Mouse (Mus musculus) forebrain, postnatal 0 days (tissue): Measurements from ENCODE around the gene Cped1. TPM values are rescaled to one million over a fixed set of nuclear protein-coding genes. Genes with fewer than 3 reads are reported as not detected.
A peak's percentile ranks its signal among the peaks of the same experiment; 100 is the strongest.

Experiments used
- ATAC-seq: fragments of 200-750 bp; cut with Nextera tagmentation; 2 replicates; pipeline ENCODE4 v1.8.0; 2017; ENCODE audit warnings: mild to moderate bottlenecking, moderate library complexity
- DNase-seq: peaks from one replicate; pipeline ENCODE4 v3.0.0-alpha.2; 2015
- H3K27ac ChIP-seq: fragments of 300-500 bp; sonication (generic); 2 replicates; pipeline ENCODE4 v1.5.1; 2014; ENCODE audit warnings: low read depth, mild to moderate bottlenecking, antibody characterized with exemption, low read length, moderate library complexity, mixed read lengths
- H3K27me3 ChIP-seq: fragments of 300-500 bp; sonication (generic); 2 replicates; pipeline ENCODE4 v1.6.1; 2014; ENCODE audit warnings: mild to moderate bottlenecking, low read length, mixed read lengths; ENCODE audit not compliant: insufficient read depth
- H3K36me3 ChIP-seq: fragments of 300-500 bp; sonication (generic); 2 replicates; pipeline ENCODE4 v1.6.1; 2014; ENCODE audit warnings: mild to moderate bottlenecking, moderate library complexity; ENCODE audit not compliant: insufficient read depth
- H3K4me1 ChIP-seq: fragments of 300-500 bp; sonication (generic); 2 replicates; pipeline ENCODE4 v1.6.1; 2014; ENCODE audit warnings: antibody characterized with exemption; ENCODE audit not compliant: insufficient read depth
- H3K4me2 ChIP-seq: fragments of 300-500 bp; sonication (generic); 2 replicates; pipeline ENCODE4 v1.6.1; 2014; ENCODE audit warnings: low read depth, mild to moderate bottlenecking, moderate library complexity
- H3K4me3 ChIP-seq: fragments of 300-500 bp; sonication (generic); 2 replicates; pipeline ENCODE4 v1.5.1; 2014; ENCODE audit warnings: low read depth, low read length, mixed read lengths
- H3K9ac ChIP-seq: fragments of 300-500 bp; sonication (generic); 2 replicates; pipeline ENCODE4 v1.6.1; 2014; ENCODE audit warnings: mild to moderate bottlenecking
- H3K9me3 ChIP-seq: fragments of 300-500 bp; sonication (generic); 2 replicates; pipeline ENCODE4 v1.6.1; 2016; ENCODE audit warnings: low read length
- CTCF ChIP-seq: sonication (generic); IDR thresholded peaks from 2 replicates; pipeline ENCODE4 v1.5.1; 2016; ENCODE audit warnings: antibody characterized with exemption, control low read depth, low read depth
- WGBS: fragments of 180-500 bp; shearing (Covaris S2); extraction: QIAGEN DNeasy Blood & Tissue Kit; methylation state at CpG from one replicate; pipeline ENCODE4 v1.1.7; 2014; 5-methylcytosine and 5-hydroxymethylcytosine counted together
- polyA plus RNA-seq: library from polyadenylated mRNA; unstranded; fragments of >200 nt; fragmentation: Nextera tagmentation; extraction: Ambion mirVana; gene quantifications from 2 replicates; pipeline ENCODE4 v1.2.1, GENCODE M21; 2015
- total RNA-seq: library from RNA; depleted of rRNA; stranded (reverse); fragments of >200 nt; gene quantifications from 2 replicates; pipeline ENCODE4 v1.2.3, GENCODE M21; 2014

Gene Cped1
- total and polyA plus RNA-seq, 2 experiments from 2014 or later: 2.4 to 6.5 TPM

DNA sequence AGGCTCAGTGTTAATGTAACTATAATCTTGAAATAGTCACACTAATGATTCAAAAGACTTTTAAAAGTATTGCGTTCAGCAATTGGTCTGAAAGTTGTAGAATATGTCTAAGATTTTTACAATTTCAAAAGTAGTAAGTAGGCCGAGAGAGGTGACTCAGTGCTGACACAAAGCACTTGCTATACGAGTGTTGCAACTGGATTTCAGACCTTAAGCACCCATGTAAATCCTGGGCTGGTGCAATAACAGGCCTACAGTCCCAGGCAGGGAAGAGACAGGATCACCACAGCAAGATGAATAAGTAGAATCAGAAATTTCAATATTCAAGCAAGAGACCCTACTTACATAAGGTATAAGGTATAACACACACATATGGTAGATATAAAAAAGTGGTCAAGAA is 292.2 kb downstream of the Cped1 start:
- 92% methylated on average over 3 of the region's 3 CpGs for WGBS
- no peak for ATAC-seq
- no peak for TF ChIP-seq CTCF

DNA sequence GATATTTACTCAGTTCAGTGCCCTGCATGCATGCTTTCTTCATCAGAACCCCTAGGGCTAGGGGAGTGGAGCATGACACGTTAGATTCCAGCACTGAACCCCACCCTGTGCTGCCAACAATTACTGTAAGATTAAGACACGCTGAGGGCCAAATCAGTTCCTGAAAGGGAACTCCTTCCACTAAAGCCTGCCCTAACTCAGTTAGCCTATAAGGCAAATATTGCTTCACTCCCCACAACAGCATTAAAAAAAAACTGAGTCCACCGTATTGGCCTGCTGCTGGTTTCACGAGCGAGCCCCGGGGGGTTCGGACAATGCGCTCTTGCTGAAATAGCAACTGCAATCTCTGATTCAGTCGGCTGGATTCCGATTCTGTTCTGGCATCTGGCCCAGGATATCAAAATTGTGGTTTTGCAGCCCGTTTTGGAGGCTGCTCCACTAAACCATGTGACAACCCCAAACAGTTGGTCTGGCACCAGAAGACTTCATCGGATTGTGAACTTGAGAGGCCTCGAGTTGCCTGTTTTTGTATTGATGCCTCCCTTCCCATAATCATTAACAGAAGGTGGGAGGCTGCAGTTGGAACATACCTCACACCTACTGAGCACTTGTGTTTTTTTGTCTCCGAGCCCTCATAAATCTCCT is 294.6 kb downstream of the Cped1 start:
- no peak overlapping the region for H3K9ac ChIP-seq
- WGBS: 39% methylated on average over 14 of the region's 14 CpGs
- no peaks in the 10 kb centered on the region for H3K27me3 ChIP-seq
- H3K4me1 ChIP-seq: no peaks in the 10 kb centered on the region
- ATAC-seq: peak; percentile 40
- H3K4me2 ChIP-seq: 0 out of 2 replicates have a peak overlapping the region, but pooled peaks have one; percentile 14
- DNase-seq: peak; percentile 47
- no peak for TF ChIP-seq CTCF
- H3K9me3 ChIP-seq: no peaks in the 10 kb centered on the region
- H3K4me3 ChIP-seq: no peak overlapping the region
- no peak overlapping the region for H3K27ac ChIP-seq
- H3K36me3 ChIP-seq: no peaks in the 10 kb centered on the region

More for the DNA sequence above, 292.2 kb downstream of the Cped1 start:
- Histone ChIP-seq H3K36me3 (no peaks in the 10 kb centered on the region), H3K9ac (no peak overlapping the region), H3K4me2 (no peak overlapping the region), H3K27ac (no peak overlapping the region), H3K9me3 (no peaks in the 10 kb centered on the region), H3K4me1 (no peaks in the 10 kb centered on the region), H3K27me3 (no peaks in the 10 kb centered on the region), H3K4me3 (no peak overlapping the region)
- DNase-seq: no peak

DNA sequence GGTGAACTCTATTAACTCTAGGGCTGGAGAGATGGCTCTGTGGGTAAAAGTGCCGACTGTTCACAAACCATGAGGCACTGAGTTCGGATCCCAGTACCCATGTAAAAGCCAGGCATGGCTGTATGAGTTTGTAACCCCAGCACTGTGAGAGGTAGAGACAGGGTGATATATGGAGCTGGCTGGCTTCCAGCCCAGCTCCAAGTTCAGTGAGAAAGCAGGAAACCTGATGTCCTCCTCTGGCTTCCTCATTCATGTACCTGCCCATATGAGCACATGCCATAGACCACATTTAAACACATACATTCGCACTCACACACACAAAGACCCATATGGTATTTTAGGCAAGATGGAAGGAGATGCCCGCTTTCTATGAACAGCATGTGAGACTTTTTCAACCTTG is 296.7 kb downstream of the Cped1 start:
- ATAC-seq: no peak
- Histone ChIP-seq H3K27ac (no peak overlapping the region), H3K36me3 (no peaks in the 10 kb centered on the region), H3K9ac (no peak overlapping the region), H3K4me2 (no peak overlapping the region), H3K4me3 (no peak overlapping the region), H3K27me3 (peaks cover 4% of the 10 kb centered on the region; the same call in 1 of the 2 replicates), H3K4me1 (no peaks in the 10 kb centered on the region), H3K9me3 (no peaks in the 10 kb centered on the region)
- WGBS: 96% methylated on average over 4 of the region's 4 CpGs
- DNase-seq: no peak
- TF ChIP-seq CTCF: no peak

DNA sequence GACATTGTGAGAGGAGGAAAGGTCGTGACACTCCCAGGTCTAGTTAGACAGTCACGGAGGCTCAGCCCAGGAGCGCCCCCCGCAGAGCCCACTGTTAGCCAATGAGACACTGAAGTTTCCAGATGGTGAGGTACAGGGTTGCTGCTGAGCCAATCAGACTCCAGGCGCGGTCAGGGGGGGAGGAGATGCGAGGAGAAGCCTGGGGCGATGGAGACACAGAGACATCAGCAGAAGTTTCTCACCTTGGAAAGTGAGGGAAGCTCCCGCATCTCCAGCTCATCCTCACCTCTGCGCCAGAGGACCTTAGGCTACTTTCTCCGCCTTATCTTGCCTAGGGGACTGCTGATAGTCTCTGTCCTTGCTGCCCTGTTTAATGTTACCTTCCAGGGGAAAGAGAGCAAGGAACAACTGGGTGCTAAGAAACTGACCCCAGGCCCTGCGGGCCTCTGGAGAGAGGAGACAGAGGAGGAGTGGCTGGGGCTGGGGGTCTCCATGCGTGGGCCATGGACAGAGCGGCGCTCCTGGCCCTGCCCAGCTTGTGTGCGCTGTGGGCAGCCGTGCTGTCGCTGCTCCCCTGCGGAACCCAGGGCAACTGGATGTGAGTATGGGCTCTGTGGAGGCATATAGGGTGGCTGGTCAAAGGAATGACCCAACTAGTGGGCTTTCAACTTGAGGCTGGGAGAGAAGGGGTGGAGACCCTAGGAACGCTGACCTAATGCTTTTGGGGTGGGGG is 302.5 kb downstream of the Cped1 start, which contains the start of gene Wnt16:
TSS of gene Wnt16 (plus strand) at position 224 of the 733 bp plus-strand sequence.
- peak; percentile 74 for ATAC-seq
- H3K9ac ChIP-seq: 0 out of 2 replicates have a peak within 1 kb of the TSS, but pooled peaks have one; percentile 3
- H3K4me1 ChIP-seq: peaks cover 17% of the 10 kb centered on the region; the same call in 1 of the 2 replicates
- H3K4me3 ChIP-seq: peak within 1 kb of the TSS; percentile 38
- peak within 1 kb of the TSS; percentile 77 for H3K4me2 ChIP-seq
- H3K36me3 ChIP-seq: no peaks in the 10 kb centered on the region
- no peak for TF ChIP-seq CTCF
- H3K27me3 ChIP-seq: peaks cover 39% of the 10 kb centered on the region
- no peaks in the 10 kb centered on the region for H3K9me3 ChIP-seq
- WGBS: 3% methylated on average over 20 of the region's 20 CpGs
- no peak within 1 kb of the TSS for H3K27ac ChIP-seq
- DNase-seq: peak; percentile 22

DNA sequence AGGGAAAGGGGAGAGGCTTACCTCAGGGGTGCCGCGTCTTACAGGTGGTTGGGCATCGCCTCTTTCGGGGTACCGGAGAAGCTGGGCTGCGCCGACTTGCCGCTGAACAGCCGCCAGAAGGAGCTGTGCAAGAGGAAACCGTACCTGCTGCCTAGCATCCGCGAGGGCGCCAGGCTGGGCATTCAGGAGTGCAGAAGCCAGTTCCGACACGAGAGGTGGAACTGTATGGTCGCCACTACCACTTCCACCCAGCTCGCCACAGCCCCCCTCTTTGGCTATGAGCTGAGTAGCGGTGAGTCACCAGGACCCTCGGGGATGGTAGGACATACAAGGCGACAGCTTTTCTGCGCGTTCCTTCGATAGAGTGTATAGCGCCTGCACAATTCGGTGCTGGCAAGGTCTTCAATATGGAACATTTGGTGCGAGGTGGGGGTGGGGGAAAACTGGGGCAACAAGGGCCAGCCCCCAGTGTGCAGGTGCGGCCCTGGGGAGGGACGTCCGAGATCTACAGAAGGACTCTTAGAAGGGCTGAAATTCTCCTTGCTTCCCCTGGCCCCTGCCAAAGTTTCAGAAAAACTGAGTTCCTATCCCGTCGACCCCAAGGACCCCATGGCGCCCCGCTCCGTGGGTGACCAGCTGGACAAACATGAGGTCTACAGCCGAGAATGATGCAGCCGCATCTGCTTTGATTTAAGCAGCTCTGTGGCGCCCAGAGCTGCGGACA is 303.2 kb downstream of the Cped1 start:
- H3K4me2 ChIP-seq: peak overlapping the region; percentile 77
- no peak overlapping the region for H3K27ac ChIP-seq
- H3K9me3 ChIP-seq: no peaks in the 10 kb centered on the region
- no peaks in the 10 kb centered on the region for H3K36me3 ChIP-seq
- TF ChIP-seq CTCF: peak; percentile 50
- 2% methylated on average over 38 of the region's 38 CpGs for WGBS
- peaks cover 17% of the 10 kb centered on the region; the same call in 1 of the 2 replicates for H3K4me1 ChIP-seq
- ATAC-seq (peak; percentile 77), DNase-seq (peak; percentile 58)
- H3K4me3 ChIP-seq: peak overlapping the region; percentile 38
- 0 out of 2 replicates have a peak overlapping the region, but pooled peaks have one; percentile 3 for H3K9ac ChIP-seq
- H3K27me3 ChIP-seq: peaks cover 39% of the 10 kb centered on the region

DNA sequence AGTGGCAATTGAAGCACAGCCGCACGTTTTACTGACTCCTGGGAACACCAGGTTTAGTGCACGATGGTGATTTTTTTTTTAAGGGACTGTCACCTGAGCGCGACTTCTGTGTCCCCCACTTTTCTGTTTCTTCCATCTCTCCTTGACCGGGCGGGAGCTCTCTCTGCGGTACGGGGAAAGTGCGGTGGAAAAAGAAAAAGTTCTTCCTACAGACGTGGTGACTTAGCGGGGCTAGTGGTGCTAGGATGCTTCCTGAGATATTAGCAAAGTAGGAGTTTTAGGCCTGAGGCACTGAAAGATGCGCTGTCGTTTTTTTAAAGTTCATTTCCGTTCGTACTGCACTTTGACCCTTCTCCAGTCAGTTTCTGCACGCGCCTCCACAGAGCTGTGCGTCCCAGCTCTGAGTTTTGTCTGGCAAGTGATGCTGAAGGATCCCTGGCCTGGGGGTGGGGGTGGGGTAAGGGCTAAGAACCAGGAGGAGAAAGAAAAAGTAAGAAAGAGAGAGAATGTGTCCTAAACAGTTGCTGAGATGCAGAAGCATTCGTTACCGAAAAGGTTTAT is 303.8 kb downstream of the Cped1 start:
- H3K9ac ChIP-seq: no peak overlapping the region
- DNase-seq: no peak
- H3K27me3 ChIP-seq: peaks cover 39% of the 10 kb centered on the region
- ATAC-seq: no peak
- H3K4me2 ChIP-seq: peak overlapping the region; percentile 77
- WGBS: 6% methylated on average over 21 of the region's 21 CpGs
- TF ChIP-seq CTCF: no peak
- H3K27ac ChIP-seq: no peak overlapping the region
- H3K4me3 ChIP-seq: peak overlapping the region; percentile 38
- H3K36me3 ChIP-seq: no peaks in the 10 kb centered on the region
- no peaks in the 10 kb centered on the region for H3K9me3 ChIP-seq
- H3K4me1 ChIP-seq: peaks cover 17% of the 10 kb centered on the region; the same call in 1 of the 2 replicates
